Mouse (Mus musculus): ENCODE results near the gene Eef1g. TPM values are rescaled to one million over a fixed set of nuclear protein-coding genes. Genes with fewer than 3 reads are reported as not detected.

The Eef1g gene
- total RNA-seq, 1 experiment from 2014 or later: 731 TPM

DNA sequence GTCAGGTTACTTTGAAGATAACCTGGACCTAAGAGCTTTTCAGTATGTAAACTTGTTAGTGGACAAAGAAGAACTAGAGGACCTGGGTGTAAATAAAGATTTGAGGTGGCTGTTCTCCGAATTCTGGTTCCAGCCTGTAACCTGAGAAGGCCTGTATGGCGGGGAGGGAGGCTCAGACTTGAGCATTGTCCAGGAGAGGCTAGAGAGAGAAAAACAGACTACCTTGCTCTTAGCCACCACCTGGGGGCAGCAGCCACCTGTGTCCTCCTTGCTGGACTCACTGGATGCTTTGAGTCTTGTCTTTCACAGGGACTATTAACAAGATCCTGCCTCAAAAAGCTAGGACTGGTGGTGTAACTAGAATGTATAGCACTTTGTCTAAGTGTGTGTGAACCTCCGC is 9.7 kb downstream of the Eef1g start:
- peak; percentile 62 to 69; a peak in 3 of 4 replicates for ATAC-seq (replicated peaks in 1 of 2; ENCODE audit: insufficient read depth in 1 of 2, low FRiP score in 2 of 2, low TSS enrichment in 1 of 2, low read depth in 1 of 2, poor library complexity in 2 of 2, severe bottlenecking in 2 of 2)

GRCm38 (mm10) chr19:8980771-8981170 is 13.9 kb downstream of the Eef1g start:
- ATAC-seq (replicated peaks in 1 of 2; ENCODE audit: insufficient read depth in 1 of 2, low FRiP score in 2 of 2, low TSS enrichment in 1 of 2, low read depth in 1 of 2, poor library complexity in 2 of 2, severe bottlenecking in 2 of 2): peak; percentile 46 to 66

DNA sequence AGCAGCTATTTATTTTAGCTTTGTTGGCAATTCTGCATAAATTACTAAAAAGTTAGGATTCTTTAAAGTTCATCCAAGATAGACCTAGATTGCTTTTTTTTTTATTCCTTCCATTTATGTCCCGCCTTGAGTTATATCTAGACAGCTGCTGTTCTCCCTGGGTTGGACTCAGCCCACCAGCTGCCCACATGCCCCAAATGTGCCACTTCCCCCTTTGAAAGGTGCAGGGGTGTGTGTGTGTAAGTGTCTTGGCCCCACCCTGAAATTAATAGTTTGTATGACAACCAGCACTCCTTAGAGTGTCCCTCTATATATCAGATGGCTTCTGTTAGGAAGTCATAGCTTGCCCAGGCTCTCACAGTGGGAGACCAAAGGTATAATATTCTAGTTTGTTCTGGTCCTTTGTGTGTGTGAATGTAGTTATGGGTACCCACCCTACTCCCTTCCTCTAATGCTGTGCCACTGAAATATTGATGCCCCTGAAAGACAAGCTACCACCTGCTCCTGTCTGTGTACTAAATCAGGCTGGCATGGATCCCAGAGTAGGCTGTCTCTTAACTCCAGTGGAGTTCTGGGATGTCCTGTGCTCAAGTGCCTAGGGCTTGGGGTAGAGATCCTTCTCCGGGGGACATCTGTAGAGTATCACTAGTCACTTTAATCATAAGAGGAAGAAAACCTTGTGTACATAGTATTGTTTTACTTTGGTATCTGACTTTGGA is 14.8 kb downstream of the Eef1g start:
- ATAC-seq (replicated peaks in 1 of 2; ENCODE audit: insufficient read depth in 1 of 2, low FRiP score in 2 of 2, low TSS enrichment in 1 of 2, low read depth in 1 of 2, poor library complexity in 2 of 2, severe bottlenecking in 2 of 2): no peak

- ATAC-seq (replicated peaks in 1 of 2; ENCODE audit: insufficient read depth in 1 of 2, low FRiP score in 2 of 2, low TSS enrichment in 1 of 2, low read depth in 1 of 2, poor library complexity in 2 of 2, severe bottlenecking in 2 of 2): no peak
Observed at GRCm38 (mm10) chr19:8982303-8983149, 15.7 kb downstream of the Eef1g start.

DNA sequence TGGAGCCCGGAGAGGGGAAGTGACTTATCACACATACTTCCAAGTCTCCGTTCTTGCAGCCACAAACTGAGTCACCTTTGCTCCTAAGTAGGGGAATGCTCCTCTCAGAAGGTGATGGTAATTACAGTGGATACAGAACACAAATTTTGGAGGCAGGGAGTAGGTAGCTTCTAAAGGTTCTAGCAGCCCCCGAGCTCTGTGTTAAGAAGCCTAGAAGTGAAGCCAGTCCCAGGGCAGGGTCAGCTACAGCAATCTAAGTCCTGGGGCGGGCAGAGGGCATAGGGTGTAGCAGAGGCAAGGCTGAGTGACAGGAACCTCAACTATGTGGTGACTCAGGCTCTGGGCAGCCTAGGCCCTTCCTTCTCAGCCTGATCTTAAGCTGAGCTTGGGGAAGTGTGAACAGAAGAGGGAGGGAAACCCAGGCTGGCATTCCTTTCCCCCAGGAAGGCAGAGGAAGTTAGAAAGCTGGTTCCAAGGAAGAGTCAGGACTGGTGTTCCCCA is 16.4 kb downstream of the Eef1g start:
- peak; percentile 26 to 52; a peak in 2 of 4 replicates for ATAC-seq (replicated peaks in 1 of 2; ENCODE audit: insufficient read depth in 1 of 2, low FRiP score in 2 of 2, low TSS enrichment in 1 of 2, low read depth in 1 of 2, poor library complexity in 2 of 2, severe bottlenecking in 2 of 2)

DNA sequence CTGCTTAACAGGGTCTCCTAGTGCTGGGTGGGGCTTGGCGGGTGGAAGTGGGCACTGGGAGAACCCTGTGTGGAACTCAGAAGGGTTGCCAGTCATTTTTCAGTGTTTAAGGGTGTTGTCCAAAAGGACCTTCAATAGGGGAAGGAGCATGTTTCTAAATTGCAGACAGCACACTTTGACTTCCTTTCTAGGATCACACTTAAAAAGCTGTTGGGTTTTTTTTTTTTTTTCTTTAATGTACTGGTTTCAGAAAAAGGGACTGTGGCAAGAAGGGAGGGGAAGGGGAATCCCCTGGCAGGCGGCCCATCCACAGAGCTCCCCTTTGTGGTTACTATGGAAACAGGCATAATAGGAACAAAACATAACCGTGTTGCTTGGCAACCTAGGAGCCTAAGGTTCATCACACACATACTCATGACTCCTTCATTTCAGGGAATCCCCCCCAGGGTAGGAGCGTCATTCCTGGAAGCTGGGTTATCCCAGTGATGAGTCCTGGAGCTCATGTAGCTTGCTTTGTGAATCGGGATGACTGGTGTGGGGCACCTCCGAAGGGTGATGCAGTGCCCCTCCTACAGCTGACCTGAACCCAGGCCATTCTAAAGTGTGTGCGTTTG is 17.5 kb downstream of the Eef1g start:
- peak; percentile 80 for ATAC-seq (replicated peaks in 1 of 2; ENCODE audit: insufficient read depth in 1 of 2, low FRiP score in 2 of 2, low TSS enrichment in 1 of 2, low read depth in 1 of 2, poor library complexity in 2 of 2, severe bottlenecking in 2 of 2)

GRCm38 (mm10) chr19:8985891-8986290 is 19.1 kb downstream of the Eef1g start:
- ATAC-seq (replicated peaks in 1 of 2; ENCODE audit: insufficient read depth in 1 of 2, low FRiP score in 2 of 2, low TSS enrichment in 1 of 2, low read depth in 1 of 2, poor library complexity in 2 of 2, severe bottlenecking in 2 of 2): no peak

DNA sequence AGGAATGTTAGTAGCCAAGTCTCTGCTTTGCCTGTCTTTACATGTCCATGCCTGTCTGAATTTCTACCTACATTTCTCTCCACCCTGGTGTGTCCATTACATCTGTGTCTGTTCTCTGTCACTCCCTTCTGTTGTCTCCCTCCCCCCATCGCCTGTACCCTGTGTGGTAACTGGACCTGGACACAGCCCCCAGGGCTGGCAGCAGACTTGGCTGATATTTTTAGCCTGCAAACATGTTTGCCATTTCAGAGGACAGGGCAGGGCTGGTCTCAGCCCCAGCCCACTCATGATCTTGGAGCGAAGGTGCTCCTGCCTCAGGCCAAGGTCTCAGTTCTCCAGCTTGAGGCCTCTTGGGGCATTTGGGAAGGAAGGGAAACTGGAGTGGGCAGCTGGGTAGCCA is 21.0 kb downstream of the Eef1g start:
- no peak for ATAC-seq (replicated peaks in 1 of 2; ENCODE audit: insufficient read depth in 1 of 2, low FRiP score in 2 of 2, low TSS enrichment in 1 of 2, low read depth in 1 of 2, poor library complexity in 2 of 2, severe bottlenecking in 2 of 2)

GRCm38 (mm10) chr19:8988346-8989065 is 21.7 kb downstream of the Eef1g start:
- ATAC-seq (replicated peaks in 1 of 2; ENCODE audit: insufficient read depth in 1 of 2, low FRiP score in 2 of 2, low TSS enrichment in 1 of 2, low read depth in 1 of 2, poor library complexity in 2 of 2, severe bottlenecking in 2 of 2): no peak

DNA sequence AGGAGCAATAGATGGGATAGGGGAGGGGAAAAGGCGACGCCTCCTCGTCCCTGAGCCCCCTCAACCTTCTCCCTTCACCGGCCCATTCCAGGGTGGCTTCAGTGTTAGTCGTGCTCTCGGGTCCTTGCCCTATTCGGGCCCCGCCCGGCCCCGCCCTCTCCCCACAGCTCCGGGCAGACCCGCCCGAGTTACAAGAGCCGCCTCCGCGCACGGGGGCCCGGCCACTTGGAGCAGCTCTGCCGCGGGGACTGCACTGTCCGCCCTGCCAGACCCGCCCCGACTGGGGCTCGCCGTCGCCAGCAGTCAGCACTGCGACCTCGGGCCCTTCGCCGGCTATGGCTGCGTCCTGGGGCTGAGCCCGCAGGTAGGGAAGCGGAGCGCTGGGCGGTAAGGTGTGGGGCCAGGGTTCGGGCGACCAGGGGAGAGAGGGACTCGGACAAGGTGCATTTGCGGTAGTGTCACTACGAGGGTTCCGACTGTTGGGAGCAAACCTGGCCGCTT is 22.3 kb downstream of the Eef1g start, which contains the start of gene Ahnak:
Gene Ahnak (plus strand): TSS at position 219 of the 501 bp plus-strand sequence.
- ATAC-seq (replicated peaks in 1 of 2; ENCODE audit: insufficient read depth in 1 of 2, low FRiP score in 2 of 2, low TSS enrichment in 1 of 2, low read depth in 1 of 2, poor library complexity in 2 of 2, severe bottlenecking in 2 of 2): peak in 1 of 2 experiments; percentile 21; a peak in 1 of 4 replicates

GRCm38 (mm10) chr19:8989567-8990431 is 23.0 kb downstream of the Eef1g start:
- ATAC-seq (replicated peaks in 1 of 2; ENCODE audit: insufficient read depth in 1 of 2, low FRiP score in 2 of 2, low TSS enrichment in 1 of 2, low read depth in 1 of 2, poor library complexity in 2 of 2, severe bottlenecking in 2 of 2): peak; percentile 50 to 51; a peak in 3 of 4 replicates

DNA sequence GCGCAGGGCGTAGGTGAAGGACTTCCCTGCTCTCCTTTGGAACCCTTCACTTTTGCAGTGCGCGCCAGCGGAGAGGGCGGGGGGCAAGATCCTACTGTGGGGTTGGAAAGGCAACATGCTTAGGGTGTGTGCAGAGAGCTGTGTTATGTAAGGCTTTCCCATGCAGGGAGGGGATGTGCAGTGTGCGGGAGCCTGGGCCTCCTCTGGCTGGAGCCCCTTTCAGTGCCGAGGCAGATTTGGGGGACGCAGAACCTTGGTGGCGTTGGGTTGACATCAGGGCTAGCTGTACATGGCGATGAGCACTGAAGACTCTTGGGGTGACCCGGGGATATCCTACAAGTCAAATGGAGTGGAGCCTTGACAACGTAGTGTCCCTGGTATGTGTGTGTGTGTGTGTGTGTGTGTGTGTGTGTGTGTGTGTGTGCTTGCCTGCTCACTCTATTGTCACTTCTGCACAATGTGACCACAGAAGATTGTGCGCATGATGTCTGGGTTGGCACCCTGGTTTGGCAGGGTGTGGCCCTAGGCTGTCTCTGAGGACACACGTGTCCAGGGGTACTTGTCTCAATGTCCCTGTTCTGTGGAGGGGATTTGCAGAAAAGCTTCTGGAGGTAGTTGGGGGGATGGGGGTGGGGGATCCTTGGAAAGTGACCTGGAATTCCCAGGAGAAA is 23.7 kb downstream of the Eef1g start:
- ATAC-seq (replicated peaks in 1 of 2; ENCODE audit: insufficient read depth in 1 of 2, low FRiP score in 2 of 2, low TSS enrichment in 1 of 2, low read depth in 1 of 2, poor library complexity in 2 of 2, severe bottlenecking in 2 of 2): no peak

- no peak for ATAC-seq (replicated peaks in 1 of 2; ENCODE audit: insufficient read depth in 1 of 2, low FRiP score in 2 of 2, low TSS enrichment in 1 of 2, low read depth in 1 of 2, poor library complexity in 2 of 2, severe bottlenecking in 2 of 2)
Observed at GRCm38 (mm10) chr19:8991245-8991870, 24.5 kb downstream of the Eef1g start.

DNA sequence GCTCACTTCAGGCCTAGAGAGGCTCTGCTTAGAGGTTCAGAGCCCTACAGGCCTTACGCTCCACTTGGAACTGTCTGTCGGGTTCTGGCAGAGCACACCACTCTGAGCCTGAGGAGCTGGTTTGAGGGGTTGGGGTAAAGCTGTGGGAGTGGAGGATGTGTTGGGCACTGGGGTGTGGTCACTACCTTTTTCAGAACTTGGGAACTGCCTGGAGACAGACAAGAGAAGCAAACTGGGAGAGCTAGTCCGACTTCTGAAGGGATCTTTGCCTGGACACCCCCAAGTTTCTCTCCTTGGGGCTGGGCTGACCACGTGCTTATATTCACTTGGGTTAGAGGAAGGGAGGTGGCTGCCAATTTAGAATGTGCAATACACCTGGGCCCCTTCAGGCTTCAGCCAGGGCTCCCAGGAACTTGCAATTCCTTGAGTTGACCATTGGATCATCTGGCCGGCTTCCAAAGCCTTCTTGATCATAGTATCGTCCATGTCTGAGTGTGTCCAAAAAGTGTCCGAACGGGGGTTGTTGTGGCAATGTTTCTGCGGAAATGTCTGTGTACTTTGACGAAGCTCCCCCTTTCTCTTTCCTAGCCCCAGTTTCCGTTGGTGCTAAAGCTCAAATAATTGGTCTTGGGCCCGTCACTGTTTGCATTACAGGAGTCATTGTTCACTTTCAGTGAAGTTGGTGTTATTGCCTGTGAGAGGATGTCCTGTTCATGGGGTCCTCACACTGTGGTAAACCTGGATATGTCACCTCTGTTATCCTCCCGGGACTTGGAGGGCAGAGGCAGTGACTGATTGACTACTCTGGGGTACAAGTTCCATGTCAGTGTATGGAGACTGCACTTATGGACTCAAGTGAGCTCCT is 25.3 kb downstream of the Eef1g start:
- ATAC-seq (replicated peaks in 1 of 2; ENCODE audit: insufficient read depth in 1 of 2, low FRiP score in 2 of 2, low TSS enrichment in 1 of 2, low read depth in 1 of 2, poor library complexity in 2 of 2, severe bottlenecking in 2 of 2): no peak

All from hematopoietic stem cell, adult 5-6 weeks (primary cell).